Mouse (Mus musculus): ENCODE measurements around the gene Olfr47. TPM values are rescaled to one million over a fixed set of nuclear protein-coding genes. Genes with fewer than 3 reads are reported as not detected.

Gene Olfr47
- polyA plus RNA-seq, 1 experiment from 2014 or later: not detected

GRCm38 (mm10) chr6:43280481-43280880 lies 49.2 kb downstream of the Olfr47 start:
- no peaks in the 10 kb centered on the region for H3K9me3 ChIP-seq (replicated peaks; ENCODE audit: control insufficient read depth, low read length)
- 69% methylated on average over 5 of the region's 5 CpGs for WGBS (ENCODE audit: insufficient replicate concordance)
- H3K4me2 ChIP-seq: no peak overlapping the region
- H3K9ac ChIP-seq (ENCODE audit: low read depth, low read length): no peak overlapping the region
- no peak overlapping the region for H3K4me3 ChIP-seq (ENCODE audit: low read depth, low read length)
- no peaks in the 10 kb centered on the region for H3K4me1 ChIP-seq (ENCODE audit: control insufficient read depth, insufficient read depth, low read length)
- ATAC-seq (replicated peaks; ENCODE audit: insufficient number of reproducible peaks, low FRiP score, low TSS enrichment): no peak
- H3K27me3 ChIP-seq (ENCODE audit: control insufficient read depth, insufficient read depth, low read length): no peaks in the 10 kb centered on the region
- peaks cover 2% of the 10 kb centered on the region; the same call in 1 of the 2 replicates for H3K36me3 ChIP-seq (ENCODE audit: control insufficient read depth, insufficient read depth, low read length)
- H3K27ac ChIP-seq (ENCODE audit: low read depth, low read length): no peak overlapping the region

Other genes starting within 250 kb of the Olfr47 start
- gene Olfr441, start 125.2 kb upstream of the Olfr47 start, polyA plus RNA-seq (2014; fragmentation: Nextera tagmentation; extraction: Ambion mirVana): not detected in 2 replicates
- gene Olfr237-ps1, start 85.0 kb upstream of the Olfr47 start, polyA plus RNA-seq (2014; fragmentation: Nextera tagmentation; extraction: Ambion mirVana): not detected in 2 replicates
- not detected in 2 replicates for gene Olfr437, start 68.2 kb upstream of the Olfr47 start, polyA plus RNA-seq (2014; fragmentation: Nextera tagmentation; extraction: Ambion mirVana)
- gene Olfr13, start 59.4 kb upstream of the Olfr47 start, polyA plus RNA-seq (2014; fragmentation: Nextera tagmentation; extraction: Ambion mirVana): not detected in 2 replicates
- gene Olfr435, start 34.4 kb upstream of the Olfr47 start, polyA plus RNA-seq (2014; fragmentation: Nextera tagmentation; extraction: Ambion mirVana): not detected in 2 replicates
- not detected in 2 replicates for gene Olfr434, start 18.5 kb upstream of the Olfr47 start, polyA plus RNA-seq (2014; fragmentation: Nextera tagmentation; extraction: Ambion mirVana)
- gene Arhgef5, start 34.1 kb downstream of the Olfr47 start, polyA plus RNA-seq (2014; fragmentation: Nextera tagmentation; extraction: Ambion mirVana): 5.1 and 7.5 TPM in 2 replicates
- gene Nobox, start 78.0 kb downstream of the Olfr47 start, polyA plus RNA-seq (2014; fragmentation: Nextera tagmentation; extraction: Ambion mirVana): not detected in 2 replicates